Mouse (Mus musculus) stomach, postnatal 0 days (tissue): ENCODE measurements around the gene Rad51c.

Experiments used
- CTCF ChIP-seq: IDR thresholded peaks from 2 replicates; pipeline ENCODE4 v1.5.1; 2016; ENCODE audit warnings: antibody characterized with exemption, low read depth, mild to moderate bottlenecking, moderate library complexity
- EP300 ChIP-seq: optimal IDR thresholded peaks from 2 replicates; pipeline ENCODE3; 2016; ENCODE audit warnings: antibody characterized with exemption

GRCm38 (mm10) chr11:87444735-87445428 lies 40.1 kb upstream of the Rad51c start:
- TF ChIP-seq CTCF (no peak), EP300 (no peak)
